Mouse (Mus musculus) gastrocnemius, postnatal 10 days (tissue): ENCODE measurements around the gene Opa1. TPM values are rescaled to one million over a fixed set of nuclear protein-coding genes. Genes with fewer than 3 reads are reported as not detected.

Source experiments
- DNase-seq: peaks from one replicate; pipeline ENCODE4 v3.0.0; 2021; ENCODE audit warnings: mixed read lengths
- total RNA-seq, 2 experiments: library from RNA; stranded (reverse); gene quantifications; 2 replicates each; pipeline ENCODE4 v1.2.3; 2021

The Opa1 gene
- total RNA-seq, 2 experiments from 2014 or later: 63.8 to 70.3 TPM

DNA sequence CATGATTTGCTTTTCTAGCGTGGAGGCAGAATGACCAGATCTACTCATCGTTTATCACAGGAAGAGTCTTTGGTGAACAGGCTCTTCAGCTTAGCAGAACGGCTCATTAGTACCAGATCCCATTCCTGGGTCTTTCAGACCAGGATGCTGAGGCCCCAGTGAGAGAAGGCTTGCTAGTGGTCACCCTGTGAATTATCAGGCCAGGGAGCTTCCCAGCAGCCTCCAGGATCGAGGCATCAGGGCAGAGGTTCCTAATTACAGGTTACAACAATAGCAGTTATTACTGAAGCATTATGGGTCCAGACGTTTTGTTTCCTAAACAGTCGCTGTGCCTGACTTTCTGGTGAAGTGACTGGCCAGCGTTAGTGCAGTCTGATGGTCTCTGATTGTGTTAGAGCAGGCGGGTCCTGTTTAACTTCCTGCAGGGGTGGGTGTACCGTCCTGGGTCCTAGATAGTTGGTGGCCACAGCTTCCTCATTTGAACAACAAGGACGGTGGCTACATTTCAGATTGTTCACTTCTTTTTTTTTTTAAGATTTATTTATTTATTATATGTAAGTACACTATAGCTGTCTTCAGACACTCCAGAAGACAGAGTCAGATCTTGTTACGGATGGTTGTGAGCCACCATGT, 110.2 kb downstream of the Opa1 start:
- no peak for DNase-seq

DNA sequence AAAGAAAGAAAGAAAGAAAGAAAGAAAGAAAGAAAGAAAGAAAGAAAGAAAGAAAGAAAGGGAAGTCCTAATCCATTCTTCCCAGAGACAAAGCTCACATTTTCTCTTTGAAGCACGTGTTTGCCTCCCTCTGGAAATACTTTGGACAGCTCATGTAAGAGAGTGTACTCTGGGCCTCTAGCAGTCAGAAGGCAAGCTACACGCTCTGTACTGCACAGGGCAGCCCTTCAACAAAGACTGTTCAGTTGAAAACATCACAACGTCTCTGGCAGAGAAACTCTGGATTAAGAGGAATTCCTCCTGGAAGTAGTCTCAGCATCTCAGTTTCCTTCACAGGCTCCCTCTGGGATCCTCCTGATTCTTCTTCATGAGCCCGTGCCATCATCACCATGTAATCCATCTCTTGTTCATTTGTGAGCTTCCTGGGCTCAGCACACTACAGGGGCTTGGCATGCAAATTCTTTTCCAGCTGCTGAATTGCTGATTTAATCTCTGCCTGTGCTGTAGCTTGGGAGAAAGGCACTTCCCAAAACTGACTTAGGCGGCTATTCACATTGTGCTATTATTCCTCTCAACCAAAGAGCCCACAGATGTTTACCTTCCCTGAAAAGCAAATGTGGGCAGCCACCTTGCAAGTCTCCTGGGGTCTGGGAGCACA, 114.0 kb downstream of the Opa1 start:
- no peak for DNase-seq

GRCm38 (mm10) chr16:29693791-29694419, 114.8 kb downstream of the Opa1 start:
- no peak for DNase-seq

GRCm38 (mm10) chr16:29694420-29694959, 115.4 kb downstream of the Opa1 start:
- DNase-seq: no peak

Other genes starting within 250 kb of the Opa1 start
- 1 to 10 TPM; 3.0 to 3.4 TPM for gene Atp13a5, start 200.6 kb upstream of the Opa1 start, total RNA-seq
- gene Atp13a4, start 34.5 kb upstream of the Opa1 start, total RNA-seq: not detected